Mouse (Mus musculus) midbrain, embryonic 16.5 days (tissue): ENCODE measurements around the gene Phc1. TPM values are rescaled to one million over a fixed set of nuclear protein-coding genes. Genes with fewer than 3 reads are reported as not detected.

Experiments
- ATAC-seq: fragments of 200-750 bp; cut with Nextera tagmentation; 2 replicates; pipeline ENCODE4 v1.8.0; 2017; ENCODE audit warnings: moderate TSS enrichment
- H3K27ac ChIP-seq: fragments of 300-500 bp; sonication (generic); 2 replicates; pipeline ENCODE4 v1.5.1; 2014; ENCODE audit warnings: mild to moderate bottlenecking, low read length, mixed read lengths
- H3K27me3 ChIP-seq: fragments of 300-500 bp; sonication (generic); 2 replicates; pipeline ENCODE4 v1.6.1; 2014; ENCODE audit warnings: low read depth, low read length, mixed read lengths; ENCODE audit not compliant: control insufficient read depth, insufficient read depth
- H3K36me3 ChIP-seq: fragments of 300-500 bp; sonication (generic); 2 replicates; pipeline ENCODE4 v1.6.1; 2014; ENCODE audit warnings: mild to moderate bottlenecking, low read length, moderate library complexity, mixed read lengths; ENCODE audit not compliant: control insufficient read depth, insufficient read depth
- H3K4me1 ChIP-seq: fragments of 300-500 bp; sonication (generic); 2 replicates; pipeline ENCODE4 v1.6.1; 2014; ENCODE audit warnings: mild to moderate bottlenecking, low read length, mixed read lengths; ENCODE audit not compliant: control insufficient read depth, insufficient read depth
- H3K4me2 ChIP-seq: fragments of 300-500 bp; sonication (generic); 2 replicates; pipeline ENCODE4 v1.6.1; 2014; ENCODE audit warnings: mild to moderate bottlenecking, low read length, mixed read lengths
- H3K4me3 ChIP-seq: fragments of 300-500 bp; sonication (generic); 2 replicates; pipeline ENCODE4 v1.5.1; 2014; ENCODE audit warnings: low read depth, mild to moderate bottlenecking, low read length, moderate library complexity, mixed read lengths
- H3K9ac ChIP-seq: fragments of 300-500 bp; sonication (generic); 2 replicates; pipeline ENCODE4 v1.6.1; 2014; ENCODE audit warnings: low read depth, low read length, mixed read lengths
- H3K9me3 ChIP-seq: fragments of 300-500 bp; sonication (generic); replicated peaks from 2 replicates; pipeline ENCODE4 v1.6.1; 2014; ENCODE audit warnings: mild to moderate bottlenecking, low read length, mixed read lengths; ENCODE audit not compliant: control insufficient read depth, poor library complexity, severe bottlenecking
- WGBS: fragments of 180-500 bp; shearing (Covaris S2); extraction: QIAGEN DNeasy Blood & Tissue Kit; methylation state at CpG from one replicate; pipeline ENCODE4 v1.1.7; 2014; 5-methylcytosine and 5-hydroxymethylcytosine counted together
- polyA plus RNA-seq: library from polyadenylated mRNA; unstranded; fragments of >200 nt; fragmentation: Nextera tagmentation; extraction: Ambion mirVana; gene quantifications from 2 replicates; pipeline ENCODE4 v1.2.1, GENCODE M21; 2015

Gene Phc1
- polyA plus RNA-seq, 1 experiment from 2014 or later, result 32.2 TPM

DNA sequence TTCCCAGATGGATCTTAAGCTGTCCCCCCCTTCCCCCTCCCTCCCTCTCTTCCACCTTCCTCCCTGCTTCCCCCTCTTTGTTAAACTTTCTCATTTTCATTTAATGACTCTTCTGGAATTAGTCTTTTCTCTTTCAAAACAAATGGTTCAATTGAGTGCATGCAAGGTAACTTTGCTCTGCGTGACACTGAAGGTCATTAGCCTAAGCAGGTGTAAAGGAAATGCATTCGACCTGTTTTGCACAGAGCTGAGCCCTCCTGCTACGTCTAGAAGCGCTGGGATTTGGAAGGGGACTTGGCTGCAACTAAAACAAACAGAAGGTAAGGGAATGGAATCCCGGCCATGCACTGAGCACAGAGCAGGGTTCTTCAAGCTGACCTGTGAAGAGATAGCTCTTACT lies 1.8 kb upstream of the Phc1 start:
- WGBS, result 26% methylated on average over 5 of the region's 5 CpGs
- no peak for ATAC-seq
- H3K9me3 ChIP-seq, result no peaks in the 10 kb centered on the region
- no peak overlapping the region for H3K4me3 ChIP-seq
- H3K27me3 ChIP-seq, result no peaks in the 10 kb centered on the region
- H3K36me3 ChIP-seq, result no peaks in the 10 kb centered on the region
- no peak overlapping the region for H3K4me2 ChIP-seq
- no peak overlapping the region for H3K27ac ChIP-seq
- peaks cover 21% of the 10 kb centered on the region for H3K4me1 ChIP-seq
- H3K9ac ChIP-seq, result no peak overlapping the region

DNA sequence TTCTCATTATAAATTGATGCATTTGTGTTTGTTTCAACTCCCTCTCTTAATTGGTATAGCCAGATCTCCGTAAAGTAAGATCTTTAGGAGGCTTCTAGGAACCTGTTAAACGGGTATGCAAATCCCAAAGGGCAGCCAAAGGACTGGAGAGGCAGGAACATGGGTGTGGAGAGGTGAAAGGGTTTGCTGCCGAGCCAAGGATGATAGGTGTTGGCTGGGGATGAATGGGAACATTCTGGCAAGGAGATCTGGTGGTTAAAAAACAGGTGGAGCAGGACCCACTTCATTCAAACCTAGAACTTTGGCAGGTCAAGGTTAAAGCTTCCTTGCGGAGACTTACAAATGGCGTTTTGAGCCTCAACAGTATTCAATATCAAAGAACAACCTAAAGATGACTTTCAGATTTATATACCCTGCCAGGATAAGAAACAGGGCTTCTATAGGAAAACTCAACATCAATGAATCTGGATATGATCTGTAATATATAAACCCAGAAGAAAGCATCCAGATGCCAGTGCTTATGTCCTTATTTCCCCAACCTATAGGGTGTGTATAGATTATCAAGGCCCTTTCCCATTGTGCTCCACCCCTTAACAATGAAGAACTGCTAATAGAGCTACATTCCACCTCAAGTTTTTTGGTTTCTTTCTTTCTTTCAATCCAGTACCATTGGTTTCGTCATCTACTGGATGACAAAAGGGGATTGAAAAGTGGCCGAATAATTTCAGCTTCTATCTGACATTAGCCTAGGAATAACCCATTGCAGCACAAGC lies 863 bp upstream of the Phc1 start:
- Histone ChIP-seq H3K4me2 (peak overlapping the region; percentile 70), H3K9ac (peak overlapping the region; percentile 85), H3K27me3 (no peaks in the 10 kb centered on the region), H3K9me3 (no peaks in the 10 kb centered on the region), H3K27ac (peak overlapping the region; percentile 98), H3K4me3 (peak overlapping the region; percentile 73), H3K4me1 (peaks cover 23% of the 10 kb centered on the region), H3K36me3 (no peaks in the 10 kb centered on the region)
- no peak for ATAC-seq
- WGBS, result 40% methylated on average over 7 of the region's 7 CpGs

DNA sequence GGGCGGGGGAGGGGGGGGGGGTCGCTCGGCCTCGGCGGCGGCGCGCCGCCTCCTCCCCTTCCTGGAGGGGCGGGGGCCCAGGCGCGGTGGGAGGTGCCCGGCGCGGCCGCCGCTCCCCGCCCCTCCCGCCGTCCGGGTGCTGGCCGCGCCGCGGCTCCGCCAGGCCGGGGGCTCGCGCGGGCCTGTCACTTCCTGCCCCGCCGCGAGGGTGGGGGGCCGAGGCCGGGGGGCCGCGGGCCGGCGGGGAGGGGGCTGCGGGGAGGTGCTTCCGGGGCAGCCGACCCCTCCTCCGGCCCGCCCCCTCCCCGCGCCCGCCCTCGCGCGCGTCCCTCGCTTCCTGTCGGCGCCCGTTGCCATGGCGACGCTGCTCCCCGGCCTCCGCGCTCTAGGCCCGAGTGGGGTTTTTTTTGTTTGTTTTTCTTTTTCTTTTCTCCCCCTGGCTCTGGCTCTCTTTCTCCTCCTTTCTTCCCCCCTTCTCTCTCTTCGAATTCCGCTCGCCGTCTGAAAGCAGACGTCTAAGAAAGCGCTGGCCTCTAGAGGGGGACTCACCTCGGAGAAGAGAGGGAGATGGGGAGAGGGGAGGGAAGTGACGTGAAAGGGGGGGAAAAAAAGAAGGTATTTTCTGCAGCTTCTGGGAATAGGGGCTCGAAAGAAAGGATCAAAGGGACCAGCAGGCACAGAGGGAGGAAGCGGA lies 566 bp downstream of the Phc1 start:
- peak; percentile 91 for ATAC-seq
- H3K9me3 ChIP-seq, result no peaks in the 10 kb centered on the region
- H3K27ac ChIP-seq, result peak overlapping the region; percentile 98
- peaks cover 2% of the 10 kb centered on the region for H3K36me3 ChIP-seq
- H3K27me3 ChIP-seq, result no peaks in the 10 kb centered on the region
- peaks cover 23% of the 10 kb centered on the region for H3K4me1 ChIP-seq
- peak overlapping the region; percentile 85 for H3K9ac ChIP-seq
- WGBS, result 0% methylated on average over 22 of the region's 71 CpGs
- peak overlapping the region; percentile 73 for H3K4me3 ChIP-seq
- peak overlapping the region; percentile 70 for H3K4me2 ChIP-seq

DNA sequence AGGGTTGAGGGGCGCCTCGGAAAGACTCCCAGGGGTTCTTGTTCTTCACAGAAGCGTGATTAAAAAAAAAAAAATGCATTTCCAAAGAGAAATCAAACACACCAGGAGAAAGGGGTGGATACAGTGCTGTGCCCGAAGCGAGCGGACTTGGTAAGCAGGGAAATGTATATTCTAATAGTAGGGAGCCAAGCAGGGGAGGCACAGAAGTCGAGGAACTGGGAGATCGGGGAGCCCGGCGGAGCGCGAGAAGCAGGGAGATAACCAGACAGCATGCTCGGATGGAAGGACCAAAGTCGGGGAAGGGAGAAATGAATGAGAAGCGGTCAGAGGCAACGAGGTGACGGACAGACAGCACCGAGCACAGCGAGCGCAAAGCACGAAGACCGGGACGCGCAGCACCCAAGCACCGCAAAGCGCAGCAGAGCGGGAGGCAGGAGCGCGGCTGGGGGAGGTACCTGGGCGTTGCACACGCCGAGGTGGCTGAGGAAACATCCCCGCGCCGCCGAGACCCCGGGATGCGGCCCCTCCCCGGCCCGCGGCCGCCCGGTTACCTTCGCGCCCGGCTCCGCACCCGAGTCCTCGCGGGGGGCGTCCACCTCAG lies 1.2 kb downstream of the Phc1 start:
- peak overlapping the region; percentile 78 for H3K4me2 ChIP-seq
- peak; percentile 83 for ATAC-seq
- H3K9me3 ChIP-seq, result no peaks in the 10 kb centered on the region
- peaks cover 8% of the 10 kb centered on the region for H3K36me3 ChIP-seq
- H3K9ac ChIP-seq, result peak overlapping the region; percentile 85
- no peaks in the 10 kb centered on the region for H3K27me3 ChIP-seq
- peaks cover 23% of the 10 kb centered on the region for H3K4me1 ChIP-seq
- peak overlapping the region; percentile 73 for H3K4me3 ChIP-seq
- under 1% methylated on average over 34 of the region's 51 CpGs for WGBS
- H3K27ac ChIP-seq, result peak overlapping the region; percentile 98

DNA sequence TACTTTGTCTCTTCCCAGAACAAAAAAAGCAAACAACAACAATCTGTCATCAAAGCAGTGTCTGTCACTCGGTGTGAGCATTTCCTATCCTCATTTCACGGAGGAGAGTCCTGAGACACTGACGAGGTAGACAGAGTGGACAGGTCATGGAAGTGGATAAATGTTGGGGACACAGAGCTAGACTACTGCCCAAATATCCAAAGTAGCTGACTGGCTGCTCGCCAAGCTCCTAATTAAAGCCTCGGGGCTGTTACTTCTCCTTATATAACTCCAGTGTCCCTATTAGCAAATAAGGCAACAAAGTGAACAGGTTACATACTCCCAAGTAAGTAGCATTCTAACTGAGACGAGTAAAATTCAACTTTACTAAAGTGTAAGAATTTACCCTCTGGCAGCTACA lies 2.8 kb downstream of the Phc1 start:
- no peak for ATAC-seq
- H3K9ac ChIP-seq, result no peak overlapping the region

DNA sequence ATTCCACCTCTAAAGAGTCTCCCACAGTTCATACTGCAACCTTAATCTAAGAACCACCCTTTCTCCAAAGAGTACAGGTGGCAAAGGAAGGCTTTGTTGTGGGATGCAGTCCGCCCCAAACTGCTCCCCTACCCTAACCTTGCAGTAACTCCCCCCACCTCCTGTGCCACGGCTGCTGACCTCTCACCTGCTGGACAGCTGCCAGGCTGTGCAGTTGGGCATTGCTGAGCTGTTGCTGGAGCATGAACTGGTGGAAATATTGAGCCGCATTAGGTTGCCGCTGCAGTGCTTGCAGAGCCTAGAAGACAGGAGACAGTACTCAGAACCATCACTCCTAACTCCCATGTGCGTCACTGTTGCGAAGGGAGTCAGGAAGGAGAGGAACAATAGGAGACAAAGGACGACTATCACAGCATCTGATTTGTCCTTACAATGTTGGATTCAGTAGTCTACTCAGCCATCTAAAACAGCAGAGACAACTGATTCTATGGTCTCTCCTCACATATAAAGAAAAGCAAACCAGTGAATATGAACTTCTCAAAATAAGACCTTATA lies 5.5 kb downstream of the Phc1 start:
- WGBS, result 81% methylated on average over 7 of the region's 7 CpGs
- H3K4me2 ChIP-seq, result no peak overlapping the region
- H3K27me3 ChIP-seq, result no peaks in the 10 kb centered on the region
- ATAC-seq, result no peak
- H3K9ac ChIP-seq, result no peak overlapping the region
- H3K4me1 ChIP-seq, result peaks cover 17% of the 10 kb centered on the region
- H3K36me3 ChIP-seq, result peaks cover 27% of the 10 kb centered on the region
- H3K27ac ChIP-seq, result no peak overlapping the region
- H3K9me3 ChIP-seq, result no peaks in the 10 kb centered on the region
- H3K4me3 ChIP-seq, result no peak overlapping the region

More for the DNA sequence above, 2.8 kb downstream of the Phc1 start:
- H3K9me3 ChIP-seq, result no peaks in the 10 kb centered on the region
- no peak overlapping the region for H3K27ac ChIP-seq
- no peaks in the 10 kb centered on the region for H3K27me3 ChIP-seq
- peaks cover 18% of the 10 kb centered on the region for H3K36me3 ChIP-seq
- 54% methylated on average over 6 of the region's 6 CpGs for WGBS
- no peak overlapping the region for H3K4me3 ChIP-seq
- peaks cover 23% of the 10 kb centered on the region for H3K4me1 ChIP-seq
- peak overlapping the region; percentile 1; the same call in 1 of the 2 replicates for H3K4me2 ChIP-seq

DNA sequence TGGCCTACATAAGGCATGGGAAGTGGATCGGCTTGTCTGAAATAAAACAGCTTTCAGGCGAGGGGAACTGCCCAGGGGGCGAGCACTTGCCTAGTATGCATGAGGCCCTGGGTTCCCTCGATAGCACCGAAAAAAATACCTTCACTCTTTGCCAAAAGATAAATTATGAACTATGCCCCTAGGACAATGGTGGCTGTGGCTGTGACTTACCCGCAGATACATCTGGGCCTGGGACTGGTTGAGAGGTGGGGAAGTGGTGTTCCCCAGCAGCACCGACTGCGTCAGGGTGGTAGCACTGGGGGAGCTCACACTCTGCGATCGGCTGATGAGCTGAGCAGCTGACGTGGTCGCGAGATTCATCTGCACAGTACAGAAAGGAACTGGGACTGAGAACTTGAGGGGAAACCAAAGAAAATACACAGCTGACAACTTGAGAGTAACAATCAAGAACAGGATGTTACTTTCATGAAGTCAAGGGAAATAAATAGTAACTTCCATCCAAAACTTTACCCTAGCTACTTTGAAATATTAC lies 7.2 kb downstream of the Phc1 start:
- Histone ChIP-seq H3K27ac (no peak overlapping the region), H3K9ac (no peak overlapping the region), H3K27me3 (no peaks in the 10 kb centered on the region), H3K4me1 (peaks cover 10% of the 10 kb centered on the region), H3K4me3 (no peak overlapping the region), H3K4me2 (no peak overlapping the region), H3K9me3 (no peaks in the 10 kb centered on the region), H3K36me3 (peaks cover 34% of the 10 kb centered on the region)
- no peak for ATAC-seq
- 92% methylated on average over 13 of the region's 13 CpGs for WGBS

DNA sequence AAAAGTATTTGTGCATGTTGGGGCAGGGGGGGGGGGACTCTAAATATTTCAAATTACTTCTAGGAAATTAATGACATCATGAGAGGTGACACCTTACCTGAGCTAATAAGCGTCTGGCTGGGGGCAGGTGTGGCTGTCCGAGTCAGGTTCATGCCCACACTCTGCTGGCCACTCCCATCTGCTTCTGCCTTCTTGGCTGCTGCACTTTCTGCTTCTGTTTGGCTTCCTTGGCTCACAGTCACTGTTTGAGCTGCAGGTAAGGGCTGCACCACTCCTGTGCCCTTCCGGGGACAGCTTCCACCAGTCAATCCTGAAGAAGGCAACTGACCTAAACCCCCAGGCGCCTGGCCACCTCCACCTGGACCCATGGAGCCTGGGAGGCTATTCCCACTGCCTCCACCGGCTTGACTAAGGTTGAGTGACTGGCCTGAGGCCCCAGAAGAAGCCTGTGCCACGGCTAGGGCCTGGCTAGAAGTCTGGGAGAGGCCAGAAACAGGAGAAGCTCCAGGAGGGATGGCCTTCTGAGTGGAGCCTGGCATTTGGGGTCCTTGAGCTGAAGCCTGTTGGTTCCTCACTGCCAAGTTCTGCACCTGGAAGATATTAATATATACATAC lies 14.9 kb downstream of the Phc1 start:
- no peaks in the 10 kb centered on the region for H3K4me1 ChIP-seq
- H3K27ac ChIP-seq, result no peak overlapping the region
- peaks cover 36% of the 10 kb centered on the region for H3K36me3 ChIP-seq
- H3K27me3 ChIP-seq, result no peaks in the 10 kb centered on the region
- H3K4me3 ChIP-seq, result no peak overlapping the region
- no peak for ATAC-seq
- 92% methylated on average over 6 of the region's 6 CpGs for WGBS
- H3K4me2 ChIP-seq, result no peak overlapping the region
- H3K9me3 ChIP-seq, result no peaks in the 10 kb centered on the region
- no peak overlapping the region for H3K9ac ChIP-seq
